Mouse (Mus musculus): ENCODE measurements around the gene Sdc4.

Gene Sdc4

DNA sequence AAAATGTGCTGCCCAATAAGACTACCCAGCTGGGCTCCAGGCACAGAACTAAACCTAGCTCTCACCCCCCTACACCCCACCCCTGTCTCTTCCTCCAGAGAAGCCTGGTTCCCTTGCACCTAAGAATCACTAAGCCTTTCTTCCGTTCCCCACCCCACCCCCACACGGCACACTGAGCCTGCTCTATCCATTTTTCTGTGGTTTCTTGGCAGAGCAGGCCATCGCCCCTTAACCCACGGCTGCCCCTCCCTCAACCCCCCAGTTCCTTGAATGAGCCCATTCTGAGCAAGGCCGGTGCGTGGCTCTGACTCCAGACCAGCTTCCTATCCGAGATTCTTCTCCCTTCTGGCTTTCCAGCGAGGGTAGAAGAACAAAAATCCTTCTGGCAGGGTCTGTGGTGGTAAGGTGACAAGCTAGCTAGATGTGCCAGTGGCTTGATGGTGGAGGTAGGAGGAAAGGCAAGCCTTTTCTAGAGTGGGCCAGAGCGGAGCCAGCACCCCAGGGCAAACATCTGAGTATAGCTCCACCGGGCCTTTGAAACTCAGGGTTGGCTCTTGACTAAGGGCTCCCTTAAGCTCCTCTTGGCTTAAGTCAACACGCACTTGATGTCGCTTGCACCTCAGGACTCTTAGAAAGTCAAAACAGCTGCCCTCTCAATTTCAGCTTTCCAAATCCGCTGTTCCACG is 40.1 kb downstream of the Sdc4 start:
- DNase-seq (ENCODE audit: extremely low spot score, low spot score) = no peak

DNA sequence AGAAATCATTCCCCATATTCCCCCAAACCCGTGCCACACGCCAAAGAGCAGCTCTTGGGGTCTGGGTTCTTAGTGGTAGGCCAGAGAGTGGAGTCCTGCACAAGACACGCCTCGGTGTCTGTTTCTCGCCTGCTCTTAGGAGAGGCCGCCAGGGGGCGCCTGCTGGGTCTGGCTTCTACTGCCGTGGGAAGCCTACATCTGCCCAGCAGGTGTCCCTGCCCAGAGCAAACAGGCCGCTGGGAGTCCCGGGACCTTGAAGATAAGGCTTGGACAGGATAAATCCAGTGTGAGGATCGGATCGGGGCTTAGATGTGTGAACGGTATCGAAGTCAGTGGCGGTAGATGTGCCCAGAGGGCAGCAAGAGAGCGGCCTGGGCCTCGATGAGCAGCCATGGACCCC is 40.8 kb downstream of the Sdc4 start, which contains the start of gene Rbpjl:
Gene Rbpjl, plus strand, starts transcription at position 236 of the 400 bp plus-strand sequence.
- DNase-seq (ENCODE audit: extremely low spot score, low spot score) = peak; percentile 84

DNA sequence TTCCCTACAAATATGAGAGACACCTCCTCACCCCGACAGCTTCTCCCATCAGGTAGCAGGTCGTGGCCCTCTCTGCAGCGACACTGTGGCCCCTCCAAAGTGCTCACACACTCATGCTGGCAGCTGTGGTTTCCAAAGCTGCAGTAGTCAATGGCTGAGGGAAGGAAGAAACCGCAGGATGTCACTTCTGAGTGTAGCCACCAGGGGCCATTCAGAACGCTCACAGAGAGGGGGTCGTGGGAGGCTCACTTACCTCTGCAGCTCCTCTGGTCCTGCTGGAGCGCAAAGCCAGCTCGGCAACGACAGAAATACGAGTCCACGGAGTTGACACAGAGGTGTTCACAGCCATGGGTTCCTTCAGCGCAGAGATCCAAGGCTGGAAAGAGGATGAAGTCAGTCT is 46.8 kb downstream of the Sdc4 start:
- DNase-seq (ENCODE audit: extremely low spot score, low spot score) = no peak

DNA sequence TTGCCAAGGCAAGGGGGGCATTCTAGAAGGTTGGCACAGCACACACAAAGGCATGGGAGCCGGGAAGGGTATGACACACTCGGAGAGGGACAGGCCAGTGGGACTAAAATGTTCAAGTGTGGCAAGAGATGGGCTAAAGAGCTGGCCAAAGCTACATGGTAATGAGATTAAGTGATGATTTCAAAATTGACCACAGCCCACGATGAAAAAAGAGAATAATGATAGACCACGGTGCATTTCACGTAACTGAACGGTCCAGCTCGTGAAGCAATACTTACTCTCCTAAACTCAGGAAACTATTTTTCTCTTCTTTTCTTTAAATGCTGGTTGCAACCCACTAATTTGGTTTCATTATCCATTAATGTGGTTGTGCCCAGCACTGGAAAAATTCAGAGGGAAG is 47.6 kb downstream of the Sdc4 start:
- no peak for DNase-seq (ENCODE audit: extremely low spot score, low spot score)

DNA sequence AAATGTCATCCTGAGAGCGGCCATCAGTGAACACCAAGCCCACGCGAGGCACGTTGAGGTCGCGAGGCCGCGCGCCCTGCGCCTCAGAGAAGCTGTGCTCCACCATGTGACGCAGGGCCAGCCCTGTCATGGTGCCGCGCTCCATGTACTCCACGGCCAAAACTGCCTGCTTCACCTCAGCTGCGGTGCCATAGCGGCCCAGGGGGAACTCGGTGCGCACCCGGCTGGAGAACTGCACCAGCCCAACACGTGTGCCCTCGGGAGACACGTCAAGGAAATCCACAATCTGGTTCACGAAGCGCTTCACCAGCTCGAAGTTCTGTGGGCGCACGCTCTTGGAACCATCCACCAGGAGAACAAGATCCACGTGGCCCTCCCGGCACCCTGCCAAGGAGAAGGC is 50.6 kb downstream of the Sdc4 start:
- DNase-seq (ENCODE audit: extremely low spot score, low spot score) = no peak

DNA sequence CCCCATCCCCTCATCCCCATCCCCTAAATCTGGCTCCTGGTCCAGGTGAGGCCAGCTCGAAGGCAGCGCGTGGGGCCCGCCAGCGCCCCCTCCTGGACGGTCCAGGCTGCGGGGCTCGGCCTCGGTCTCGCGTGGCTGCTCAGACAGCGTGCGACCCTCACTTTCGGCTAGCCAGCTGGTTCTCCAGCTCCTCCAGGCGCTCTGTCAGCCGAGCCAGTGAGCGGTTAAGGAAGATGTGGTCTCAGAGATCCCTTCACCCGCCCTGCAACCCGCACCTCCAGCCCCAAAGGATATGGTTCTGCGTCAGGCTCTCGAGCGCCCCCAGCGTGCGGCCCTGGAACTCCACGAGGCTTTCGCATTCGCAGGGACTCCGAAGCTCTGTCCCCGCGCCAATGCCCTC is 54.2 kb downstream of the Sdc4 start:
- peak; percentile 91 for DNase-seq (ENCODE audit: extremely low spot score, low spot score)

DNA sequence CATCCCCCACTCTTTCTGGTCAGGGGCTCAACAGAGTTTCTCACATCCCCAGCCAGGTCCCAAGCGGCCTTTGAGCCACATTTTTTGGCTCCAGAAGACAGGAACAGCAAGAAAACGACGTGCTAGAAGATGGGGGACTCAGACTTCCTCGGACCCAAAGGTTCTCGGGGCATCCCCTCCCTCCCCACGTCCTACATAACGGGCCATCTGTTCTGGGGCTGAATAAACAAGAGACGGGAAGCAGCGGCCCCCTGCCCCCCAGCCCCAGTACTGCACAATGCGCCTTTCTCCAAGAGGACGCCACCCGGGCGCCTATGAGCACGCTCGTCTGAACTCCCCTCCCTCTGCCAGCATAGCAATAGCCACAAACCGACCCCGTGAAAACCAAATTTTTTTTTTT is 54.7 kb downstream of the Sdc4 start, which contains the start of gene Slpi:
Gene Slpi, minus strand, starts transcription at position 76 of the 400 bp plus-strand sequence.
- DNase-seq (ENCODE audit: extremely low spot score, low spot score) = peak; percentile 59

DNA sequence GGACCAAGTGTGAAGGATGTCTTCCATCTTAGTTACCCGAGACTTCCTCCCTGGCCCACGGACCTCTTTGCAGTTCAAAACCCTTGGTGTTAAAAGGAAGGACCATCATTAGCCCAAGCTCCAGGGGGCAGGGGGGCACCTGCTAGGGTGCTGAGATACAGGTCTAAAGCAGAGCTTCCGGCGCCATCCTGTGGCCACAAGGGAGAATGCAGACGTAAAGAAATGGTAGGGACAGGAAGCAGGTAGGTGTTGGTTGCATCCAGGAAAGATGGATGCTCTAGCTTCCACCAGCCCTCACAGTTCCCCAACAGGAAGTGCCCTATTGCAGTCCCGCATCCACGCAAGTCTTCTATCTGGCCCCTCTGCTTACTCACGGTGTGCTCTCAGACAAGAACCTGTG is 56.7 kb downstream of the Sdc4 start:
- peak; percentile 38 for DNase-seq (ENCODE audit: extremely low spot score, low spot score)

DNA sequence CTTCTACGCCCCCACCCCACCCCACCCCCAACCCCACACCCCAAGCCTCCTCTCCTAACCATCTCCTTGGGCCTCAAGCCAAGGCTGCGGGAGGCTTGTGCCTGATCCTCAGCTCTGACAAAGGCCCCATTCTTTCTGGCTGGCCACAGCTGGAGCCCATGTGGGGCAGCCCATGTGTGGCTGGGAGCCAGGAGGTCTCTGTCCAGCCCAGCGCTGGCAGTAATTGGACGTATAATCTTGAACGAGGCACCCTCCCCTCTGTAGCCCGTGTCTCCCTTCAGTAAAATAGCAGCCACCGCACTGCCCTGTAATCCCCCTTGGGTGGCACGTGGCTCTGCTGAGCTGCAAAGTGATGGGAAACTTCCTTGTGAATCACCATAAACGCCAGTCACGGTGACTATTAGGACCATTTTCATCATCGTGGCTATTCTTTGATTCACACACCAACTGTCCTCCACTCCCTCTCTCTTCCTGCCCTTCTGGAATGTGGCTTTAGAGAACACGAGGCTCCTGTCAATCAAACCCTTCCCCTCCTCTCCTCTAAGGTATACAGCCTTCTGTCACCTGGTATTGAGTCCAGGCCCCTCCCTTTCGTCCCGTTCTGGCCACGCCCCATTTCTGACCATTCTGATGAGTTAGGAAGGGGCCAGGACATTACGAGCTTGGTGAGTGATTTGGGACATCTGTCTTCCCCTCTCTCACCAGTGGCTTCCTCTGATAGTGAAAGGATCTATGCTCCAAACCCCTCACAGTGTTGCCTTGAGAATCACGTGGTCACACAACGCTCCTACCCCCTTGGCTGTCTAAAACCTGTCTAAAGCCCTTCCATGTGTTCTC is 57.5 kb downstream of the Sdc4 start:
- peak; percentile 67 for DNase-seq (ENCODE audit: extremely low spot score, low spot score)

DNA sequence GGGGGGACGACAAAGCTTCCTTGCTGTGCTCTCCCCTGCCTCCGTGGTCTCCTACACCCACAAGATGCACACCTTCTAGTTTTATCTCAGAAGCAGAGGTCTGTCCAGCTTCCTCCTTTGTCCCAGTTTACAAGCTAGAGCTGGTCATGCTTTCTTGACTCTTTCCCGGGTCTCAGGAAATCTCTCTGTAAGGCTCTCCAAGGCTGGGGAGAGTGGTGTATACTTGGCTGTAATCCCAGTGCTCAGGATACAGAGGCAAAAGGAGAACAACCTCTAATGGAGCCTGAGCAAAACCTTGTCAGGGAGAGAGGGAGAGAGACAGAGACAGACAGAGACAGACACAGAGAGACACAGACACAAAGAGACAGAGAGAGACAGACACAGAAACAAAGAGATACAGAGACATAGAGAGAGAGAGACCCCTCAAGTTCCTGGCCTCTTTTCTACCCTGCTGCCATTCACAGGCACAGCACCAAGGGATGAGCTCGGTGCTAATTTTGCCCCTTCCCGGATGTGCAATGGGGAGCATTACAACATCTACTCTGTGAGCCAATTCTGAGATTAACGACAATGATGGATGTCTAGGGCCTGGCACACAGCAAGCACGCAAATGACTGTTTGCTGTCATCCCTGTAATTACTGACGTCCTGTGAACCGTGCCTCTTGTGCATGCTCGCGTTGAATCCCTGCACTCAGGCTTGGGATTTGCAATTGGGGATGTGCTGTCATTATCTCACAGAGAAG is 59.9 kb downstream of the Sdc4 start:
- DNase-seq (ENCODE audit: extremely low spot score, low spot score) = no peak

DNA sequence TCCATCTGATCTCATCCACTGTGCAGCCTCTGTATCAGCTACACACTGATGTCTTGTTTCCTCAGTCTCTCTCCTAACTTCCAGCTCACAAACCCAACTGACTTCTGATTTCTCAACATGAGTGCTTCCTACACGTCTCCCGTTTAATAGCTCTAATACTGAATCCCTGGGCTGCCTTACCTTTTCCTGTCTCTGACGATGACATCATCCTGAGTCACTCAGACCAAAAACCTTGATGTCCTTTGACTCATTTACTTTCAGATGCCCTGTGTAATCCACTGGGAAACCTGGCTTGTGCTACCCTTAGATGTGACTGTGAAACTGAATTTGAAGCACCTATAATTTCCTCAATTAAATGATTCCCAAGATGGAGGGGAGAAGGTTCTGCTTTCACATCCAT is 60.7 kb downstream of the Sdc4 start:
- no peak for DNase-seq (ENCODE audit: extremely low spot score, low spot score)

DNA sequence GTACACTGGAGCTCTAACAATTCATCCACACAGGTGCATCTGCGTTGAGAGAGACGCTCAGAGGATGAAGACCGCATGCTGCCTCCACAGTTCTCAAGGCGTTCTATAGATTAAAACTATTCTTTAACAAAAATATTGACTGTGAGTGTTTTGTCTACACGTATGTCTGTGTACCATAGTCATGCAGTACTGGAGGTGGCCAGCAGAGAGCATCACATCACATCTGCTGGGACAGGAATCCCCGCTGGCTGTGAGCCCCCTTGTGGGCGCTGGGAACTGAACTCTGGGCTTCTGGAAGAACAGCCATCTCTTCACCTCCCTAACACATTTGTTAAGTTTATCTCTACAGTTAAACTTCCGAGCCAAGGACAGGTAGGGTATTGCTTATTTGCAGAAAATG is 62.0 kb downstream of the Sdc4 start:
- DNase-seq (ENCODE audit: extremely low spot score, low spot score) = no peak

DNA sequence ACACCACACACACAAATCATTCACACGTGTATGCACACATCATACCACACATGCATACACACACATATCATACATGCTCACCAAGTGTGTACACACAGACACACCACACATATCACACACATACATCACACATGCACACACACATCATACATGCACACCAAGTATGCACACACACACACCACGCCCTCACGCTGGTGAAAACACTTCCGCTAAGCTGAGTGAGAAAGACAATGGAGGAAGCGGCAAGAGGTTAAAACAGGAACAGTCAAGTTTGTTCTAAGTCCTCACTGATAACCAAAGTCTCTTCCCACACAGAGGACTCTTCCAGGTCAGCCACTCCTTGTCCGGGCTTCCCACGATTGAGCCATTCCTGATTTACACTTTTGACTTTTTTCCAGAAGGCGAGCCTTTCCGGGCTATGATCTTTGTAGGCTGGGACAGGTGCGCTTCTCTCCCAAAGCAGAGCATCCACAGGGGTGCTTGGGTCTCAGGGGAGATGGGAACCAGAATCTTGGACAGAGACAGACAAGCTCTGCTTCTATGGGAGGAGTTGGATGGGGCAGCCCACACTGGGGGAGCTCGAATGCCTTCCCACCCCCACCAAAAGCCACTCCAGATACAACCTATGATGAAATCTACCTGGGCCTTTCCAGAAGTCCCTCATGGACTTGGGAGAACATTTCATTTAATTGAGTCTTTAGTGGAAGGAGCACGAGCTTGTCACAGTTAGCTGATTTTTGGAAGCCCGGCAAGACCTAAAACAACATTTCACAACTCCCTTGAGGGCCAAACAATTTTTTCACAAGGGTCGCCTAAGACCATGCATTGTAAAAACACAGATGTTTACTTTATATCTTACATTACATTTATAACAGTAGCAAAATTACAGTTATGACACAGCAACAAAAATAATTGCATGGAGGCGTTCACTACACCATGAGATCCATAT is 65.9 kb downstream of the Sdc4 start:
- no peak for DNase-seq (ENCODE audit: extremely low spot score, low spot score)

Data from neural tube, embryonic 10.5 days (tissue).